ENCODE assay signal across 8 mouse cellular contexts in the genomic region with DNA sequence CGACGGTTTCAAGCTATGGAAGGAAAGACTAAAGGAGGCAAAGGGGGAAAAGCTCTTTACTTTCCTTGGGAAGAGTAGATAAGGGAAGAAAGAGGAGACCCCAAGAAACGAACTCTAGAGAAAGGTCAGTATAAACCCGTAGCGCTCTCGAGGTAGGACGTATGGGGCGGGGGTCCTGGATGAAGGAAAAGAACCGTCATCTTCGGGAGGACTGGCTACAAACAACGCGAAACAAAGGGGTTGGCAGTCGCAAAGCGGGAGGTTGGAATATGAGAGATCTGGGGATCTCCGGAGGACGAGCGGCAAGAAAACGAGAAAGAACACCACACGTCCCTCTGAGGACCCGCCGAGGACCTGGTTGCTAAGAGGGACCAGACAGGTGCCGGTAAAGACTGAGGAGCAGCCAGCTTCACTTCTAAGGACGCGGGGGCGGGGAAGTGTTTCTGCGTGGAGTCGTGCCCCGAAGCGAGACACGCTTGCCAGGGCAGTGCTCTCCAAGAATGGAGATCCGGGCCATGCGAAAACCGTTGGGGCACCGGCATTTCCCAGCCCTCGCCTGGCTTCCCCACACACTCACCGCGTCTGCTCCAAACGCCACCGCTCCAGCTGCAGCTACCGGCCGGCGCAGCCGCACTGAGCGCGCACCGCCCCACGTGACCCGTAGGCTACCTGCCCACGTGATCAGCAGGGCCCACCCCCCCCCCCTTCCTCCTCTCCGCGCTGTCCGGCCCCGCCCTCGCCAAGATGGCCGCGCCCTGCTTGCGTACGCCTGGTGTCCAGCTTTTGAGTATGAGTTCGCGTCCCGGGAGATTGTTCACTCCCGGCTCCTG. TPM values are rescaled to one million over a fixed set of nuclear protein-coding genes. Genes with fewer than 3 reads are reported as not detected.
DNase-seq lines count a peak whose midpoint lies in the region; ATAC-seq lines count a peak whose summit lies in the region.

Fam118b (minus strand) TSS at position 660 of the 830 bp plus-strand sequence.
Rpusd4 (plus strand) TSS at position 720 of the 830 bp plus-strand sequence.

- peak; percentile 96 for ATAC-seq in hindbrain, embryonic 12.5 days (ENCODE audit: low FRiP score)

- no peaks in the 10 kb centered on the region for H3K27me3 ChIP-seq in hindbrain, embryonic 12.5 days

- H3K4me1 ChIP-seq in hindbrain, embryonic 12.5 days: peaks cover 14% of the 10 kb centered on the region

- H3K9me3 ChIP-seq in hindbrain, embryonic 12.5 days (replicated peaks): no peaks in the 10 kb centered on the region

- peak within 1 kb of the TSS; percentile 79 for H3K27ac ChIP-seq in hindbrain, embryonic 12.5 days

- under 1% methylated on average over 54 of the region's 62 CpGs for WGBS in hindbrain, embryonic 12.5 days

- DNase-seq in MN1 (ENCODE audit: low spot score): peak; percentile 93
- peak; percentile 91 for DNase-seq in cerebellum, adult 9-10 months
- peak; percentile 84 to 95 for DNase-seq in frontal cortex, adult 2 months (ENCODE audit: extremely low spot score in 1 of 2, low spot score in 1 of 2)
- peak; percentile 92 to 95 for DNase-seq in layer of hippocampus, postnatal 14 days (ENCODE audit: low spot score in 2 of 2)
- DNase-seq in lung, postnatal 14 days: peak; percentile 93
- DNase-seq in retina, adult 2 months (ENCODE audit: low read depth, low spot score): peak; percentile 71
- peak; percentile 89 to 93 for DNase-seq in thymus, postnatal 36 days

- peaks cover 8% of the 10 kb centered on the region for H3K36me3 ChIP-seq in hindbrain, embryonic 12.5 days

- H3K9ac ChIP-seq in hindbrain, embryonic 12.5 days: peak within 1 kb of the TSS; percentile 75

- H3K4me3 ChIP-seq in hindbrain, embryonic 12.5 days: peak within 1 kb of the TSS; percentile 61

- peak within 1 kb of the TSS; percentile 80 for H3K4me2 ChIP-seq in hindbrain, embryonic 12.5 days (replicated peaks)

RNA-seq across cellular contexts. Expression of gene Fam118b, which starts in this region (rescaled TPM):
- 20.0 and 21.4 TPM in 2 replicates for polyA plus RNA-seq in frontal cortex, adult 2 months (2012; rRNA removed)
- polyA plus RNA-seq in hindbrain, embryonic 12.5 days (2016; fragmentation: Nextera tagmentation; extraction: Ambion mirVana): 62.2 and 62.6 TPM in 2 replicates
- 10 to 100 TPM; 24.5 to 28.6 TPM for total RNA-seq in layer of hippocampus, postnatal 14 days (2021)

RNA-seq across cellular contexts. Expression of gene Rpusd4, which starts in this region (rescaled TPM):
- 10.0 and 10.8 TPM in 2 replicates for polyA plus RNA-seq in frontal cortex, adult 2 months (2012; rRNA removed)
- 24.2 and 26.4 TPM in 2 replicates for polyA plus RNA-seq in hindbrain, embryonic 12.5 days (2016; fragmentation: Nextera tagmentation; extraction: Ambion mirVana)
- total RNA-seq in layer of hippocampus, postnatal 14 days (2021): 10 to 100 TPM; 10.1 to 10.9 TPM

Comparison
In these comparisons a context has a peak if more than half of its experiments do, and no peak if none do; other contexts are left out.
1. Peak in every context shown above with its lines: DNase-seq, ATAC-seq, H3K4me3 ChIP-seq and H3K27ac ChIP-seq.